Mouse (Mus musculus) olfactory bulb, adult 2 months (tissue): ENCODE data around the gene Alg9.

Source experiments
- CTCF ChIP-seq: fragments of 200-500 bp; IDR thresholded peaks from 2 replicates; pipeline ENCODE4 v1.5.1; 2012; ENCODE audit warnings: low read depth, mild to moderate bottlenecking, low read length, moderate library complexity; ENCODE audit not compliant: insufficient read depth
- POLR2A ChIP-seq: fragments of 200-500 bp; IDR thresholded peaks from 2 replicates; pipeline ENCODE4 v1.6.1; 2012; ENCODE audit warnings: mild to moderate bottlenecking, low read depth, low read length, moderate library complexity; ENCODE audit not compliant: insufficient read depth

DNA sequence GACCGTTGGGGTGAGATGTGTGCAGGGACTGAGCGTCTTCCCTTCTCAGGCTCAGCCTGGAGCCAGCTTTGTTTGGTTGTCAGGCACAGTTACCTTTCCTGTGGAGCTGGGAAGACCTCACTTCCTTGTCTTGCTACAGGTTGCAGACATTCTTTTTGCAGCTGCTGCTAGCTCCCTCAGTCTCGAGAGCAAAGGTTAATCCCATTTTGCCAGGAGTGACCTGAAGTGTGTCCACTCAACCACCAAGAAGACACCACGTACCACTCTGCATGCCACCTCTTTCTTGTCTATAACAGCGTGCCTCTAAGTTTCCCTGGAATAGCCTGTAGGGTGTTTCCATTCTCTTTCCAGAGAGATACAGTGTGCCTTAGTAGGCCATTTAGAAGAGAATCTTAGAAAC is 74.0 kb downstream of the Alg9 start:
- TF ChIP-seq CTCF (no peak), POLR2A (no peak)
